Mouse (Mus musculus) brain, embryonic 14.5 days (tissue): ENCODE results near the gene Eif5b. TPM values are rescaled to one million over a fixed set of nuclear protein-coding genes. Genes with fewer than 3 reads are reported as not detected.
A peak's percentile ranks its signal among the peaks of the same experiment; 100 is the strongest.
"Not testable (repeated sequence)": the region's sequence is repeated elsewhere in the genome, so short reads cannot be mapped to it uniquely, and the experiment has no call there.

Source experiments
- DNase-seq: peaks from one replicate; pipeline ENCODE4 v3.0.0-alpha.2; 2011; ENCODE audit warnings: low read depth
- CTCF ChIP-seq: fragments of 200-500 bp; IDR thresholded peaks from 2 replicates; pipeline ENCODE4 v1.5.1; 2012; ENCODE audit warnings: inconsistent platforms, mild to moderate bottlenecking, moderate library complexity, borderline replicate concordance; ENCODE audit not compliant: insufficient read depth, insufficient read length; ENCODE audit errors: extremely low read depth
- POLR2A ChIP-seq: fragments of 200-500 bp; IDR thresholded peaks from 2 replicates; pipeline ENCODE4 v1.6.1; 2012; ENCODE audit warnings: mild to moderate bottlenecking, inconsistent platforms, borderline replicate concordance; ENCODE audit not compliant: poor library complexity, insufficient read depth, insufficient read length, severe bottlenecking; ENCODE audit errors: extremely low read depth
- polyA plus RNA-seq: library from polyadenylated mRNA; depleted of rRNA; stranded (reverse); fragments of >200 nt; gene quantifications from 2 replicates; pipeline ENCODE4 v1.2.3, GENCODE M21; 2012

Eif5b gene
- polyA plus RNA-seq, 1 experiment = 28.0 TPM

- TF ChIP-seq POLR2A (no peak), CTCF (no peak)
- DNase-seq = no peak
These were observed 14.3 kb downstream of the Eif5b start for GRCm38 (mm10) chr1:38012104-38012503.

- no peak for DNase-seq
- TF ChIP-seq CTCF = no peak
- TF ChIP-seq POLR2A = no peak
These were observed 14.7 kb downstream of the Eif5b start for GRCm38 (mm10) chr1:38012509-38012908.

GRCm38 (mm10) chr1:38014551-38015203, 16.9 kb downstream of the Eif5b start:
- no peak for DNase-seq
- TF ChIP-seq CTCF = no peak
- no peak for TF ChIP-seq POLR2A

- no peak for DNase-seq
These were observed 29.5 kb downstream of the Eif5b start for GRCm38 (mm10) chr1:38027301-38027700.

GRCm38 (mm10) chr1:38031391-38031790, 33.6 kb downstream of the Eif5b start:
- TF ChIP-seq CTCF (no peak), POLR2A (no peak)
- no peak for DNase-seq

More at GRCm38 (mm10) chr1:38027301-38027700, 29.5 kb downstream of the Eif5b start:
- TF ChIP-seq POLR2A = no peak
- no peak for TF ChIP-seq CTCF

- TF ChIP-seq POLR2A = no peak
- TF ChIP-seq CTCF = no peak
- no peak for DNase-seq
These were observed 37.7 kb downstream of the Eif5b start for GRCm38 (mm10) chr1:38035521-38035920.

GRCm38 (mm10) chr1:38037375-38037774, 39.6 kb downstream of the Eif5b start:
- no peak for DNase-seq

GRCm38 (mm10) chr1:38038898-38039297, 41.1 kb downstream of the Eif5b start:
- TF ChIP-seq POLR2A = no peak
- TF ChIP-seq CTCF = no peak
- DNase-seq = no peak

More at GRCm38 (mm10) chr1:38037375-38037774, 39.6 kb downstream of the Eif5b start:
- TF ChIP-seq CTCF = no peak
- no peak for TF ChIP-seq POLR2A

GRCm38 (mm10) chr1:38048121-38048520, 50.3 kb downstream of the Eif5b start:
- peak; percentile 18 for DNase-seq
- no peak for TF ChIP-seq POLR2A
- TF ChIP-seq CTCF = no peak

- DNase-seq = no peak
- TF ChIP-seq CTCF (no peak), POLR2A (no peak)
These were observed 51.8 kb downstream of the Eif5b start for GRCm38 (mm10) chr1:38049562-38049961.

GRCm38 (mm10) chr1:38055176-38055575, 57.4 kb downstream of the Eif5b start:
- no peak for DNase-seq
- TF ChIP-seq CTCF (no peak), POLR2A (no peak)

GRCm38 (mm10) chr1:38058417-38058816, 60.6 kb downstream of the Eif5b start:
- TF ChIP-seq CTCF (no peak), POLR2A (no peak)
- no peak for DNase-seq

GRCm38 (mm10) chr1:38062156-38062555, 64.3 kb downstream of the Eif5b start:
- not testable (repeated sequence) for DNase-seq

- no peak for TF ChIP-seq POLR2A
- TF ChIP-seq CTCF = no peak
- DNase-seq = no peak
These were observed 69.5 kb downstream of the Eif5b start for GRCm38 (mm10) chr1:38067276-38067675.
